Mouse (Mus musculus) MEL-GATA-1-ER (cell line): ENCODE data around the gene Cnot10.

Experiments
- DNase-seq: peaks from one replicate; pipeline ENCODE4 v3.0.0-alpha.2; 2012; ENCODE audit warnings: low read depth; ENCODE audit errors: extremely low read depth

Gene Cnot10

GRCm38 (mm10) chr9:114549117-114549516, 90.9 kb downstream of the Cnot10 start:
- DNase-seq = no peak

- DNase-seq = no peak
Observed at GRCm38 (mm10) chr9:114548496-114548895, 91.5 kb downstream of the Cnot10 start.

GRCm38 (mm10) chr9:114547643-114548077, 92.3 kb downstream of the Cnot10 start:
- DNase-seq = no peak

GRCm38 (mm10) chr9:114546765-114547164, 93.2 kb downstream of the Cnot10 start:
- DNase-seq = no peak

- no peak for DNase-seq
Observed at GRCm38 (mm10) chr9:114544754-114545393, 95.1 kb downstream of the Cnot10 start.

- DNase-seq = no peak
Observed at GRCm38 (mm10) chr9:114543882-114544753, 95.9 kb downstream of the Cnot10 start.

GRCm38 (mm10) chr9:114541279-114541741, 98.7 kb downstream of the Cnot10 start:
- DNase-seq = no peak

- no peak for DNase-seq
Observed at GRCm38 (mm10) chr9:114538996-114539563, 100.9 kb downstream of the Cnot10 start.

GRCm38 (mm10) chr9:114536628-114537027, 103.4 kb downstream of the Cnot10 start:
- DNase-seq = no peak
